Mouse (Mus musculus) lung, postnatal 0 days (tissue): ENCODE results near the gene Ptprg. TPM values are rescaled to one million over a fixed set of nuclear protein-coding genes. Genes with fewer than 3 reads are reported as not detected.
A peak's percentile ranks its signal among the peaks of the same experiment; 100 is the strongest.

ENCODE experiments used
- ATAC-seq: fragments of 200-750 bp; cut with Nextera tagmentation; 2 replicates; pipeline ENCODE4 v1.8.0; 2017; ENCODE audit warnings: moderate library complexity
- DNase-seq: peaks from one replicate; pipeline ENCODE4 v3.0.0-alpha.2; 2016; ENCODE audit warnings: low spot score
- H3K27ac ChIP-seq: fragments of 300-500 bp; sonication (generic); 2 replicates; pipeline ENCODE4 v1.5.1; 2014; ENCODE audit warnings: antibody characterized with exemption, mild to moderate bottlenecking, low read length, mixed read lengths
- H3K27me3 ChIP-seq: fragments of 300-500 bp; sonication (generic); replicated peaks from 2 replicates; pipeline ENCODE4 v1.6.1; 2014; ENCODE audit warnings: low read length, mixed read lengths; ENCODE audit not compliant: insufficient read depth
- H3K36me3 ChIP-seq: fragments of 300-500 bp; sonication (generic); 2 replicates; pipeline ENCODE4 v1.6.1; 2014; ENCODE audit warnings: low read length, mixed read lengths; ENCODE audit not compliant: insufficient read depth
- H3K4me1 ChIP-seq: fragments of 300-500 bp; sonication (generic); 2 replicates; pipeline ENCODE4 v1.6.1; 2014; ENCODE audit warnings: antibody characterized with exemption, low read depth, low read length, mixed read lengths; ENCODE audit not compliant: insufficient read depth
- H3K4me2 ChIP-seq: fragments of 300-500 bp; sonication (generic); replicated peaks from 2 replicates; pipeline ENCODE4 v1.6.1; 2014; ENCODE audit warnings: low read depth, mild to moderate bottlenecking, low read length, moderate library complexity, mixed read lengths
- H3K4me3 ChIP-seq: fragments of 300-500 bp; sonication (generic); 2 replicates; pipeline ENCODE4 v1.5.1; 2014; ENCODE audit warnings: low read depth, low read length
- H3K9ac ChIP-seq: fragments of 300-500 bp; sonication (generic); replicated peaks from 2 replicates; pipeline ENCODE4 v1.6.1; 2014; ENCODE audit warnings: low read depth, mild to moderate bottlenecking
- H3K9me3 ChIP-seq: fragments of 300-500 bp; sonication (generic); 2 replicates; pipeline ENCODE4 v1.6.1; 2016; ENCODE audit warnings: low read length, mixed read lengths
- CTCF ChIP-seq: IDR thresholded peaks from 2 replicates; pipeline ENCODE4 v1.5.1; 2016; ENCODE audit warnings: antibody characterized with exemption, mild to moderate bottlenecking
- EP300 ChIP-seq: IDR thresholded peaks from 2 replicates; pipeline ENCODE4 v1.6.1; 2016; ENCODE audit warnings: antibody characterized with exemption, mild to moderate bottlenecking, control low read depth
- WGBS: fragments of 180-500 bp; shearing (Covaris S2); extraction: QIAGEN DNeasy Blood & Tissue Kit; methylation state at CpG from one replicate; pipeline ENCODE4 v1.1.7; 2014; 5-methylcytosine and 5-hydroxymethylcytosine counted together
- polyA plus RNA-seq: library from polyadenylated mRNA; unstranded; fragments of >200 nt; fragmentation: Nextera tagmentation; extraction: Ambion mirVana; gene quantifications from 2 replicates; pipeline ENCODE4 v1.2.1, GENCODE M21; 2015

Gene Ptprg
- polyA plus RNA-seq, 1 experiment from 2014 or later = 19.4 TPM

GRCm38 (mm10) chr14:11912253-11912652, 358.9 kb downstream of the Ptprg start:
- H3K4me3 ChIP-seq = no peak overlapping the region
- no peaks in the 10 kb centered on the region for H3K9me3 ChIP-seq
- no peaks in the 10 kb centered on the region for H3K27me3 ChIP-seq
- TF ChIP-seq EP300 = no peak
- TF ChIP-seq CTCF = no peak
- H3K36me3 ChIP-seq = no peaks in the 10 kb centered on the region
- no peak overlapping the region for H3K27ac ChIP-seq
- H3K4me1 ChIP-seq = no peaks in the 10 kb centered on the region
- ATAC-seq = no peak
- H3K9ac ChIP-seq = no peak overlapping the region
- 80% methylated on average over 1 of the region's 1 CpGs for WGBS
- no peak overlapping the region for H3K4me2 ChIP-seq
- DNase-seq = no peak

- ATAC-seq (no peak), DNase-seq (no peak)
- no peaks in the 10 kb centered on the region for H3K4me1 ChIP-seq
- no peak overlapping the region for H3K27ac ChIP-seq
- no peak overlapping the region for H3K4me3 ChIP-seq
- TF ChIP-seq EP300 (no peak), CTCF (no peak)
- 88% methylated on average over 5 of the region's 5 CpGs for WGBS
- H3K9ac ChIP-seq = no peak overlapping the region
- no peaks in the 10 kb centered on the region for H3K36me3 ChIP-seq
- no peaks in the 10 kb centered on the region for H3K9me3 ChIP-seq
- H3K4me2 ChIP-seq = no peak overlapping the region
- H3K27me3 ChIP-seq = no peaks in the 10 kb centered on the region
These were observed 363.9 kb downstream of the Ptprg start for GRCm38 (mm10) chr14:11917225-11917624.

DNA sequence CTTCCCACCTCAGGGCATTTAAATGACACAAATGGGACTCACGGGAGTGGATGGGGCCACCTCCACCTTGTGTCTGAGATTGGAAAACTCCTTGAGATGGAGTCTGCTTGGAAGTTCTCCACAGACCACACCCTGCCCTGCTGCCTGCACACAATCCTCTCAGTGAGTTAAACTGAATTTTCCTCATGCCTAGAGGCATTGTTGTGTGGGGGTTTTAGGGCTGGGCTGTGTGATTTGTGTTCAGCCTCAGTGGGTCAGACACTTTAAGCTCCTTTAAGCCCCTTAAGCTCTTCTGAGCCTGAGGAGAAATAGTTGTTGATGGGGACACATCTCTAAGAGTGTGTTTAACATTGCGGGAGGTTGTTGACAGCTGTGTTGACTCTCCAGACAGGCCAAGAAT, 375.2 kb downstream of the Ptprg start:
- no peak for TF ChIP-seq CTCF
- TF ChIP-seq EP300 = no peak
- DNase-seq = no peak
- Histone ChIP-seq H3K9me3 (no peaks in the 10 kb centered on the region), H3K4me2 (no peak overlapping the region), H3K36me3 (no peaks in the 10 kb centered on the region), H3K27me3 (no peaks in the 10 kb centered on the region), H3K27ac (no peak overlapping the region), H3K4me1 (no peaks in the 10 kb centered on the region; the same call in 1 of the 2 replicates), H3K4me3 (no peak overlapping the region), H3K9ac (no peak overlapping the region)
- WGBS = 73% methylated on average over 2 of the region's 2 CpGs
- peak; percentile 35; the same call in 1 of the 2 replicates for ATAC-seq

- Histone ChIP-seq H3K4me2 (no peak overlapping the region), H3K9ac (no peak overlapping the region), H3K36me3 (no peaks in the 10 kb centered on the region), H3K4me1 (no peaks in the 10 kb centered on the region; the same call in 1 of the 2 replicates), H3K27me3 (no peaks in the 10 kb centered on the region), H3K4me3 (no peak overlapping the region), H3K27ac (no peak overlapping the region), H3K9me3 (no peaks in the 10 kb centered on the region)
- TF ChIP-seq CTCF = no peak
- no peak for TF ChIP-seq EP300
- ATAC-seq = no peak
- no peak for DNase-seq
- 72% methylated on average over 3 of the region's 3 CpGs for WGBS
These were observed 379.2 kb downstream of the Ptprg start for GRCm38 (mm10) chr14:11932517-11932916.

- Histone ChIP-seq H3K4me1 (no peaks in the 10 kb centered on the region; the same call in 1 of the 2 replicates), H3K36me3 (no peaks in the 10 kb centered on the region), H3K9me3 (no peaks in the 10 kb centered on the region), H3K9ac (no peak overlapping the region), H3K27me3 (no peaks in the 10 kb centered on the region), H3K27ac (no peak overlapping the region), H3K4me2 (no peak overlapping the region), H3K4me3 (no peak overlapping the region)
- ATAC-seq (no peak), DNase-seq (no peak)
- TF ChIP-seq CTCF (no peak), EP300 (no peak)
- 94% methylated on average over 2 of the region's 2 CpGs for WGBS
These were observed 381.2 kb downstream of the Ptprg start for GRCm38 (mm10) chr14:11934556-11934955.

GRCm38 (mm10) chr14:11935281-11935680, 381.9 kb downstream of the Ptprg start:
- Histone ChIP-seq H3K9me3 (no peaks in the 10 kb centered on the region), H3K36me3 (no peaks in the 10 kb centered on the region), H3K9ac (no peak overlapping the region), H3K27me3 (no peaks in the 10 kb centered on the region), H3K4me1 (no peaks in the 10 kb centered on the region; the same call in 1 of the 2 replicates), H3K27ac (no peak overlapping the region), H3K4me3 (no peak overlapping the region), H3K4me2 (no peak overlapping the region)
- WGBS = 41% methylated on average over 1 of the region's 1 CpGs
- no peak for DNase-seq
- ATAC-seq = no peak
- TF ChIP-seq CTCF = peak; percentile 51
- no peak for TF ChIP-seq EP300

GRCm38 (mm10) chr14:11935698-11936097, 382.4 kb downstream of the Ptprg start:
- Histone ChIP-seq H3K27ac (no peak overlapping the region), H3K36me3 (no peaks in the 10 kb centered on the region), H3K4me1 (no peaks in the 10 kb centered on the region; the same call in 1 of the 2 replicates), H3K27me3 (no peaks in the 10 kb centered on the region), H3K9ac (no peak overlapping the region), H3K4me2 (no peak overlapping the region), H3K4me3 (no peak overlapping the region), H3K9me3 (no peaks in the 10 kb centered on the region)
- 81% methylated on average over 7 of the region's 7 CpGs for WGBS
- DNase-seq (no peak), ATAC-seq (no peak)
- TF ChIP-seq CTCF = no peak
- no peak for TF ChIP-seq EP300
